Mouse (Mus musculus): ENCODE results near the gene Acly. TPM values are rescaled to one million over a fixed set of nuclear protein-coding genes. Genes with fewer than 3 reads are reported as not detected.

Gene Acly
- polyA plus RNA-seq, 1 experiment from 2014 or later, result 377 TPM

DNA sequence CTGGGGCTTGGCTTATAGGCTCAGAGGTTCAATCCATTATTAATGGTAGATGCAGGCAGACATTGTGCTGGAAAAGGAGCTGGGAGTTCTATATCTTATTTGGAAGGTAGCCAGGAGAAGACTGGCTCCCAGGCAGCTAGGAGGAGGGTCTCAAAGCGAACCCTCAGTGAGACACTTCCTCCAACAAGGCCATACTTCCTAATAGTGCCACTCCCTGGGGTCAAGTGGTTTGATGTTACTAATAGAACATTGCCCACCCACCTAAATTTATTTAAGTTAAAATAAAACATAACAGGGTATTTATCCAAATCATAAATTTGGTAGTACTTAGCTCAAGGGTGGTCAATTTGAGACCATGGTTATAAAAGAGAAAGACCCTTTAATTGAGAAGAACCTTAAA is 62.0 kb downstream of the Acly start:
- 90% methylated on average over 1 of the region's 1 CpGs for WGBS
- H3K27me3 ChIP-seq (replicated peaks), result no peaks in the 10 kb centered on the region
- H3K4me1 ChIP-seq, result peaks cover 13% of the 10 kb centered on the region
- H3K36me3 ChIP-seq, result peaks cover 31% of the 10 kb centered on the region
- no peak overlapping the region for H3K27ac ChIP-seq
- no peaks in the 10 kb centered on the region for H3K9me3 ChIP-seq
- no peak overlapping the region for H3K4me2 ChIP-seq (replicated peaks)
- H3K4me3 ChIP-seq, result no peak overlapping the region
- no peak for ATAC-seq (ENCODE audit: low FRiP score, low read depth)
- H3K9ac ChIP-seq, result no peak overlapping the region

DNA sequence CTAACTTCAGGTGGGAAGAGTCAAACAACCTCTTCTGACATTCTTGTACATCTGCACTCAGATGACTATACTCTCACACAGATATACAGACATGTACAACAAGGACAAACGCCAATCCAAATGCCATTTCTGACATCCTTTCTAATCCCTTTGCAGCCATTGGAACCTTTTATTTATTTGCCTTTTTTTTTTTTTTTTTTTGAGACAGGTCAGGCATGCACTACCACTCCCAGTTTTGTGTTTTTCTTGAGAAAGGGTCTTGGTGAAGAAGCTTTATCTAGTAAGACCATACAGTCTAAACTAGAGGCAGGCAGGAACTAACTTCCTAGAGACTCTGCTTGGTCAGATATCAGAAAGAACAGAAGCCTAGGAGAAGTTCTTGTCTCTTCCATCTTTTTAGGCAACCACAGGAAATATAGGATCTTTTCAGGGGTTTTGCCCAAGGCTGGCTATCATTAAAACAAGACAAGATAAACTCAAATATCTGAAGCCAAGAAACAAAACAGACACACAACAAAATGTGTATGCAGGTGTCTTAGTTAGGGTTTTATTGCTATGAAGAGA is 62.5 kb downstream of the Acly start:
- no peak overlapping the region for H3K9ac ChIP-seq
- H3K4me1 ChIP-seq, result peaks cover 7% of the 10 kb centered on the region
- H3K4me2 ChIP-seq (replicated peaks), result no peak overlapping the region
- no peak overlapping the region for H3K27ac ChIP-seq
- no peak for ATAC-seq (ENCODE audit: low FRiP score, low read depth)
- H3K9me3 ChIP-seq, result no peaks in the 10 kb centered on the region
- 92% methylated on average over 1 of the region's 1 CpGs for WGBS
- peaks cover 31% of the 10 kb centered on the region for H3K36me3 ChIP-seq
- no peak overlapping the region for H3K4me3 ChIP-seq
- H3K27me3 ChIP-seq (replicated peaks), result no peaks in the 10 kb centered on the region

DNA sequence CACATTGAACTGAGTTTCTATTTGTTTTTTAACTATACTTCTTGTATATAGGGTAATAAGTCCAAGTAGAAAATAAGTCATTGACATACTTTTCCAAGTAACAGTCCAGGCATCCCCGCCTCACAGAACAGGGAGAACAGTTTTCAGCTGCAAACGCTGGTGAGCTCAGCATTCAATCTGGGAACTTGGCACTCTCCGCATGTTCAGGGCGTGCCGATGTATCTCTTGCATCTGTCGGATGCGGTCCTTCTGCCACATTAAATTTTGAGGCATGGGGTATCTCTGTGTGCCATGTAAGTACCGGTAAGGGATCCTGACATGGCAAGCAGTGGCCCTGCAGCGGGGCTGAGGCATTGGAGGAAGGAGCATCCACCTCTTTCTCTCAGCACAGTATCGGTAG is 65.1 kb downstream of the Acly start:
- Histone ChIP-seq H3K36me3 (peaks cover 43% of the 10 kb centered on the region), H3K4me2 (replicated peaks) (no peak overlapping the region), H3K27me3 (replicated peaks) (no peaks in the 10 kb centered on the region), H3K9me3 (no peaks in the 10 kb centered on the region), H3K9ac (no peak overlapping the region), H3K4me1 (no peaks in the 10 kb centered on the region), H3K27ac (no peak overlapping the region), H3K4me3 (no peak overlapping the region)
- ATAC-seq (ENCODE audit: low FRiP score, low read depth), result no peak
- 95% methylated on average over 10 of the region's 10 CpGs for WGBS

DNA sequence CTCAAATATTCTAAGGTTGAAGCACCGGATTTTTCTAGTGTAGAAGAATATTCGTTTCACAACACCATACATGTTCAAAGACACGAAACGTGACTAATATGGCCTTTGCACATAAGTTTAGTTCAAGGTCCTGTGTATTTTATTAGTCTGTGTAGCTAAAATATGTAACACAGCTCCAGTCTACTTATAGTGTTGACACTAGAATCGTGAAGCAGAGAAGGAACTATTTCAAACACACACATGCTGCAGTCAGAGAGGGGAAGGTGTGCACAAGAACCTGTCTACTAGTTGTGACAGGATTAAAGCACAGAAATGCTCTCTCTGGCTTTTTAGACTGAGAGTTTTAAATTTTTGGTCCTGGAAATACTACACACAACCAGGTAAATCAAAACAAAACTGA is 70.1 kb downstream of the Acly start:
- H3K4me2 ChIP-seq (replicated peaks), result no peak overlapping the region
- H3K27ac ChIP-seq, result no peak overlapping the region
- 0 out of 2 replicates have a peak, but pooled peaks cover 4% of the 10 kb centered on the region for H3K9me3 ChIP-seq
- no peaks in the 10 kb centered on the region for H3K27me3 ChIP-seq (replicated peaks)
- no peak overlapping the region for H3K4me3 ChIP-seq
- H3K36me3 ChIP-seq, result peaks cover 42% of the 10 kb centered on the region
- WGBS, result 94% methylated on average over 5 of the region's 5 CpGs
- no peak overlapping the region for H3K9ac ChIP-seq
- ATAC-seq (ENCODE audit: low FRiP score, low read depth), result no peak
- no peaks in the 10 kb centered on the region for H3K4me1 ChIP-seq

DNA sequence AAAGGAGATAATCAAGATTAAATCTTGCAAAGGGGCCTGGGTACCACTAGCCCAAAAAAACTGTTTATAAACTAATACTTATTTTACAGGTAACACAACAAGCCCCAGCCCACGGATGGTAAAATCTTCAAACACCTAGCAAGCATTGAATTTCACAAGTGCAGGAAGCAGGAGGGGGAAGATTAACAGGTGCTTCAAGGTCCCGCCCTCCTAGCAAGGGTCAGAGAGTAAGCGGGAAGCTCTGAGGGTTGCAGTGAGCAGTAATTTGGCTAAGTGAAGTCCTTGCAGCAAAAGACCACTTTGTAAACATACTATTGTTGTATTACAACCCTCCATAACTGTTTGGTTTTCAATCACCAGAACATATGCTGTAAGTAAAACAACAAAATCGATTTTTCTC is 70.6 kb downstream of the Acly start:
- WGBS, result 90% methylated on average over 4 of the region's 4 CpGs
- H3K4me3 ChIP-seq, result no peak overlapping the region

DNA sequence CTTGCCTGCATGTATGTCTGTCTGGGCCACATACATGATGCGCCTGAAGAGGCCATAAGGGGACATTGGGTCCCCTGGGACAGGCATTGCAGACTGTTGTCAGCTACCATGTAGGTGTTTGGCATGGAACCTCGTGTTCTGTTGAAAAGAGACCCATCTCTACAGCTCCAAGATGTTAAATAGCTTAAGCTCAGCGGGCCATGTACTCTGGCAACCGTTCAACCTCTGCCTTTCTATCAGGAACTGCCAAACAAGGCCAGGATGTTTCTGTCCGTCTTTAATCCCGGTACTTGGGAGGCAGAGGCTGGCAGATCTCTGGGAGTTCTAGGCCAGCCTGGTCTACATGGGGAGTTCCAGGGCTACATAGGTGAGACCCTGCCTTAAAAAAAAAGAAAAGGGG is 85.2 kb downstream of the Acly start:
- Histone ChIP-seq H3K4me2 (replicated peaks) (no peak overlapping the region), H3K4me1 (peaks cover 12% of the 10 kb centered on the region), H3K27me3 (replicated peaks) (no peaks in the 10 kb centered on the region), H3K9me3 (no peaks in the 10 kb centered on the region), H3K36me3 (peaks cover under 1% of the 10 kb centered on the region; the same call in 1 of the 2 replicates), H3K4me3 (no peak overlapping the region), H3K9ac (no peak overlapping the region), H3K27ac (no peak overlapping the region)
- no peak for ATAC-seq (ENCODE audit: low FRiP score, low read depth)
- WGBS, result 87% methylated on average over 6 of the region's 6 CpGs

More for the DNA sequence above, 70.6 kb downstream of the Acly start:
- Histone ChIP-seq H3K36me3 (peaks cover 40% of the 10 kb centered on the region), H3K4me2 (replicated peaks) (no peak overlapping the region), H3K27ac (no peak overlapping the region), H3K4me1 (no peaks in the 10 kb centered on the region), H3K27me3 (replicated peaks) (no peaks in the 10 kb centered on the region), H3K9me3 (0 out of 2 replicates have a peak, but pooled peaks cover 8% of the 10 kb centered on the region), H3K9ac (no peak overlapping the region)
- ATAC-seq (ENCODE audit: low FRiP score, low read depth), result no peak

DNA sequence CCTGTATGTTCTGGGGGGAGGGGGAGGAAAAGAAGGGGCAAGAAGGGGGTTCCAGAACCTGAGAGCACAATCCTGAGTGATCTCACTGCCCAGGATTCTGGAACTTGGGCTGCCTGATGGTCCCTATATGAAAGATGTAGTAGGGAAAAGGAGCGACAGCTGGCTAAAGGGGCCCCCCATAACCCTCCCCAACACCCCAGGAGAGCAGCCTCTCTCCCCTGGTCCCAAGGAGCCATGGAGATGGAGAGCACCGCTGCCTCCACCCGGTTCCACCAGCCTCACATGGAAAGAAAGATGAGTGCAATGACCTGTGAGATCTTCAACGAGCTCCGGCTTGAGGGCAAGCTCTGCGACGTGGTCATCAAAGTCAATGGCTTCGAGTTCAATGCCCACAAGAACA is 86.0 kb downstream of the Acly start, which contains the start of the genes Nt5c3b and Klhl10:
Nt5c3b (minus strand) TSS at position 12 of the 400 bp plus-strand sequence.
Klhl10 (plus strand) TSS at position 121 of the 400 bp plus-strand sequence.
- no peaks in the 10 kb centered on the region for H3K27me3 ChIP-seq (replicated peaks)
- peak within 1 kb of the TSS; percentile 81 for H3K4me2 ChIP-seq (replicated peaks)
- no peak within 1 kb of the TSS for H3K27ac ChIP-seq
- 89% methylated on average over 8 of the region's 8 CpGs for WGBS
- H3K36me3 ChIP-seq, result peaks cover 6% of the 10 kb centered on the region
- H3K9me3 ChIP-seq, result no peaks in the 10 kb centered on the region
- peak within 1 kb of the TSS; percentile 72 for H3K4me3 ChIP-seq
- peaks cover 12% of the 10 kb centered on the region for H3K4me1 ChIP-seq
- no peak for ATAC-seq (ENCODE audit: low FRiP score, low read depth)
- peak within 1 kb of the TSS; percentile 92 for H3K9ac ChIP-seq

DNA sequence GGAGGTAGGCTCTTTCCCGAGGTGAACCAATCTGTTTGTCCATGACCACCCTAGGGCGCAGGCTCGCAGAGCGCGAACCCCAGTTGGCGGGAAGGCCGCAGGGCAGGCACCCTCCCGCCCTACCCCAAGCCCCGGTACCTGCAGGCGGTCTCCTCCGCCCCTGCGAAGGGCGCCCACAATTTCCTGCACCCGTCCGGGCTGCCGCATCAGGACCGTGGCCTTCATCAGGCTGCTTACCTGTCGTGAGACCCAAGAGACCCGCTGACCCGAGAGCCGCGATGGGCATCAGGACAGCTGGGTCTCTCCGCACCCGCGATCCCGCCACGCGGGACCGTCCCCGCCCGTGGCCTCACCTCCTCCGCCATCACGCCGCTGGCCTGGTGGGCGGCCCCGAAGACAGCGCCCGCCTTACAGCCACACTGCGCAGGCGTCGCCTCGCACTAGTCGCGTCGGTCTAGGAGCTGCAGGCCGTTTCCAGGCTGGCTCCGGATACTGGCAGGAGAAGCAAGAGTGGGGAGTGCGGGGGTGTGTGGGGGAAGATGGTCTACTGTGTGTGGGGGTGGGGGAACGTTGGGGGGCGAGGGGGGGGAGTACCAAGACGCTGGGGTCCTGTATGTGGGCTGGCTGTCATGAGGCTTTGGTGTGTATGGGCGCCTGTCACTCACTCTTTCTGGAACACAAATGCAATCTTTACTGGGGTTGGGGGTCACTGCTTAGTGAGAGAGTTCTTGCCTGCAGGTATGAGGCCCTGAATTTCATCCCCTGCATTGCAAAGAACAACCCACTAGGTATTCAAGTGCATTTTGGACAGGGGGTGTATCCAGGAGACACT is 86.9 kb downstream of the Acly start:
- Histone ChIP-seq H3K4me3 (peak overlapping the region; percentile 72), H3K36me3 (peaks cover 8% of the 10 kb centered on the region), H3K27ac (no peak overlapping the region), H3K4me1 (peaks cover 12% of the 10 kb centered on the region), H3K27me3 (replicated peaks) (no peaks in the 10 kb centered on the region), H3K4me2 (replicated peaks) (peak overlapping the region; percentile 81), H3K9me3 (no peaks in the 10 kb centered on the region), H3K9ac (peak overlapping the region; percentile 92)
- under 1% methylated on average over 52 of the region's 52 CpGs for WGBS
- ATAC-seq (ENCODE audit: low FRiP score, low read depth), result peak; percentile 93

DNA sequence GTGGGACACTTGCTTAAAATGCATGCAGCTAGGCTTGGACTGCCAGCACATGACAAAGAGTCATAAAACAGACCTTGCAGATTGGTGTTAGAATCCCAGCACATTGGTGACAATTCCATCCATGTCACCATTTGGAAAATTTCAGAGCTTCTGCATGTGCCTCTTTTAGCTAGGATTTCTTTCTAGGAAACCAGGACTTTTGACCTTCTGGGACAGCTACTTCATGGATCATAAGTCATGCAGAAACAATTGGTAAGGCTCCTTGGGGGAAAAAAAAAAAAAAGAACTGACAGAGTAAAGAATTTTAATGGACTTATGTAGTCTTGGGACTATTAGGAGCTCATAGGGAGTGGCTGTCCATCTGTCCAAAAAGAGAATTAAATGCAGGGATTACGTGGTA is 89.9 kb downstream of the Acly start:
- no peaks in the 10 kb centered on the region for H3K27me3 ChIP-seq (replicated peaks)
- peaks cover 24% of the 10 kb centered on the region for H3K36me3 ChIP-seq
- no peak overlapping the region for H3K4me3 ChIP-seq
- no peak overlapping the region for H3K4me2 ChIP-seq (replicated peaks)
- H3K4me1 ChIP-seq, result peaks cover 12% of the 10 kb centered on the region
- no peak for ATAC-seq (ENCODE audit: low FRiP score, low read depth)
- no peak overlapping the region for H3K9ac ChIP-seq
- no peak overlapping the region for H3K27ac ChIP-seq
- 80% methylated on average over 1 of the region's 1 CpGs for WGBS
- no peaks in the 10 kb centered on the region for H3K9me3 ChIP-seq

DNA sequence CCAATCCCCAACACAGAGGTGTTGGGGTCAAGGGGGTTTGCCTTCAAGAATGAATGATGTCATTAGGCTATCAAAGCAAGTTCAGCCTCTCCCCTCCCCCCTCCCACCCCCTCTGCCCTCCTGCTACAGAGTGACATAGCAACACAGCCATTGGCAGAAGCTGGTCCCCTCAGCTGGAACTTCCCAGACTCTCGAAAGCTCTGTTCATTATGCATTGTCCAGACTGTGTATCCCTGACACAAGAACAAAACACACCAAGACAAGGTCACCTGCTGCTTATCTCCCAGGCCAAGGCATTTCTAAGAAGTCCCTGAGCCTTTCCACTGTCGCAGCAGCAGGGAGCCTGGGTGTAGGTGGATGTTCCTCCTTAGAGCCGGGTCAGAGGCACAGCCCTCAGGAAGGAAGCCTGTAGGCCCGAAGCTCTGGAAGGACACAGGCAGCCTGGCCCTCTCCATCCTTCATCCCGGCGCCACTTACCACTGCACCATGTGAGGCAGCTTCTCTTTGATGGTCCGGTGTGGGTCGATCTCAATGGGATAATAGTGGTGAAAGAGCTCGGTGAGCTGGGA is 92.0 kb downstream of the Acly start:
- H3K4me1 ChIP-seq, result peaks cover 5% of the 10 kb centered on the region
- no peaks in the 10 kb centered on the region for H3K27me3 ChIP-seq (replicated peaks)
- H3K36me3 ChIP-seq, result peaks cover 28% of the 10 kb centered on the region
- no peak overlapping the region for H3K4me2 ChIP-seq (replicated peaks)
- no peak overlapping the region for H3K9ac ChIP-seq
- no peak overlapping the region for H3K4me3 ChIP-seq
- WGBS, result 46% methylated on average over 9 of the region's 9 CpGs
- no peak overlapping the region for H3K27ac ChIP-seq
- no peaks in the 10 kb centered on the region for H3K9me3 ChIP-seq
- no peak for ATAC-seq (ENCODE audit: low FRiP score, low read depth)

DNA sequence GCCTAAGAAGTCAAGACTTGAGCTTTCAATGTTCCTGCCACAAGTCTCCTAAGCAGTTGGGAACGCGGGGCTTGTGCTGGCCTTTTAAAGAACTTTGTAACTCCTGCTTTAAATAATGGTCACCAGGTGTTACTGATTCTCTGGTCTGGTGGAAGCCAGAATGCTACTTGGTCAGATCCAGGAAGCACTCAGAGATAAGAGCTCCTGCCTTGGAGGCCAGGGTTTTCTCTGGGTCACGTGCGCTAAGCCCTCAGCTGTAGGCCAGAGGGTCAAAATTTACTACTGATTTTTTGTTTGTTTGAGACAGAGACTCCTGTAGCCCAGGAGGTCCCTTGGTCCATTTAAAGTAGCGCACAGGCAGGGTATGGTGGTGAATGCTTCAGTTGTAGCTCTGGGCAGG is 95.8 kb downstream of the Acly start:
- Histone ChIP-seq H3K4me3 (no peak overlapping the region), H3K9ac (no peak overlapping the region), H3K4me1 (no peaks in the 10 kb centered on the region), H3K9me3 (no peaks in the 10 kb centered on the region), H3K4me2 (replicated peaks) (no peak overlapping the region), H3K27me3 (replicated peaks) (no peaks in the 10 kb centered on the region), H3K27ac (no peak overlapping the region), H3K36me3 (peaks cover 36% of the 10 kb centered on the region)
- no peak for ATAC-seq (ENCODE audit: low FRiP score, low read depth)
- 96% methylated on average over 5 of the region's 5 CpGs for WGBS

DNA sequence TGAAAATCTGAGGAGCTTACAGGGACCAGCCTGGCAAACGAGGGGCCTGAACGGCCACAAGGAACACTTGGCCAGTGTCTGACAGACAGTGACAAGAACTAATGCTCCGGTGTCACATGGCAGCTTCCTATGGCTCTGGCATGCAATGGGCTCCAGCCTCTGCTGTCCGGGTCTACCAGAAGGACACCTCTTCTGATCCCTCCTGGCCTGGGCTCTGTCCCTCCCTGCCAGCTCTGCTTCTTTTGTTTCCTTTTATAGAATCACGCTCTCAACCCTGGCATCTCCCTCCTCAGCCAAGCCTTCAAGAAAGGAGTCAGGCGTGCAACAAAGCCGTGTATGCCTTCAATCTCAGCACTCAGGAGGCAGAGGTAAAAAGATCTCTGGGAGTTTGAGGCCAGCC is 97.7 kb downstream of the Acly start:
- Histone ChIP-seq H3K27me3 (replicated peaks) (no peaks in the 10 kb centered on the region), H3K4me1 (no peaks in the 10 kb centered on the region), H3K9me3 (no peaks in the 10 kb centered on the region), H3K4me3 (no peak overlapping the region), H3K27ac (no peak overlapping the region), H3K4me2 (replicated peaks) (no peak overlapping the region), H3K36me3 (peaks cover 27% of the 10 kb centered on the region), H3K9ac (no peak overlapping the region)
- 88% methylated on average over 7 of the region's 7 CpGs for WGBS
- no peak for ATAC-seq (ENCODE audit: low FRiP score, low read depth)
